Mouse (Mus musculus) heart, postnatal 0 days (tissue): ENCODE measurements at regions not wholly inside any gene's neighbourhood (a gene's known extent, or its start where the extent isn't known, plus 50 kb on each side); places are given as distances from the start of the nearest gene placed in this dataset.

Experiments
- CTCF ChIP-seq: IDR thresholded peaks from 2 replicates; pipeline ENCODE4 v1.5.1; 2016; ENCODE audit warnings: antibody characterized with exemption, control low read depth, low read depth
- EP300 ChIP-seq: IDR thresholded peaks from 2 replicates; pipeline ENCODE4 v1.6.1; 2016; ENCODE audit warnings: antibody characterized with exemption, low read depth

DNA sequence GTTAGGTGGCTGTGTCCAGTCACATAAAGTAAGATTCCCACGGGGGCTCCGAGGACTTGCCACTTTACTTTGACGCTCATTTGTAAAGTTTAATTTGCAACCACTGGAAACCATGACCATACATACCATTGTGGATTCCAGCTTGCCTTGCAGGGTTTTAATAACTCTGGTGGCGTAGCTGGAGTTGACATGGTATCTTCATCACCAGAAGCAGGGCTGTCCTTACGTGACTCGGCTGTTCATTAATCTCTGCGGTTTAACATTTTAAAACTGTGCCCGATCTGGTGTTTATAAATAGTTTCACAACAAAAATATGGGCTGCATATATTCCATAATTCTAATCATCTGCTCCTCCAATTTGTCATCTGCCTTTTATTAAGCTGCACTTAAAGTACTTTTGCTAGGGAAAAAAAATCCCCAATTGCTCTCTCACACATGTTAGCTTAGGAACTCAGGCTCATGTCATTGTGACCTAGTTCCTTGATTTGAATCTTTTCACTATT, 159.1 kb downstream of the Ndfip2 start:
- TF ChIP-seq CTCF (no peak), EP300 (no peak)
